Mouse (Mus musculus) large intestine, adult 2 months (tissue): ENCODE results near the gene Gm42688. TPM values are rescaled to one million over a fixed set of nuclear protein-coding genes. Genes with fewer than 3 reads are reported as not detected.
"Not testable (repeated sequence)": the region's sequence is repeated elsewhere in the genome, so short reads cannot be mapped to it uniquely, and the experiment has no call there.

Experiments
- DNase-seq: peaks from one replicate; pipeline ENCODE4 v3.0.0-alpha.2; 2012; ENCODE audit warnings: low read depth, low spot score
- WGBS: fragments of 180-500 bp; shearing (Covaris S2); methylation state at CpG from one replicate; pipeline ENCODE4 v1.1.7; 2018; 5-methylcytosine and 5-hydroxymethylcytosine counted together
- polyA plus RNA-seq: library from polyadenylated mRNA; depleted of rRNA; stranded (reverse); fragments of >200 nt; gene quantifications from 2 replicates; pipeline ENCODE4 v1.2.3, GENCODE M21; 2012

The Gm42688 gene
- polyA plus RNA-seq, 1 experiment, result 3.7 TPM

DNA sequence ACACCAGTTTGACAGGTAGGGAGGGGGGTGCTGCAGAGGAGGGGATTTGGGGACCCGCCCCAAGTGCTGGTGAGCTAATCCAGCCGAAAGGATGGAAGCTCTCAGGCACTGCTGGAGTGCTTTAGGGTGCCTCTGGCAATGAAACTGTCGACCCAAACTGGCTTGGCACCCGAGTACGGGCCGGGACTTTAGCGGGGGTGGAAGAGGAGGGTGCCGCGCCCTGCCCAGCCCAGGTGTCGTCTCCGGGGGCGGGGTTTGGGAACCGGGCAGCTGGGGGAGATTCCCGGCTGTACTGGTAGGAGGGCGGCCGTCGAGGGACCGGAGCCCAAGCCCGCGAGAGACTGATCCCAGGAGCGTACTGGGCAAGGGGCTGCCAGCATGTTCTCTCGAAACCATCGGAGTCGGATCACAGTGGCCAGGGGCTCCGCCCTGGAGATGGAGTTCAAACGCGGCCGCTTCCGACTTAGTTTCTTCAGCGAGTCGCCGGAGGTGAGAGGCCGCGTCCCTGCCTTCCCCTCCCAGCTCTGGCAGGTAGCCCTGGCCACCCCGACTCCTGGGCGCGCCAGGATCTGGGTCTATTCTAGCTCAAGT, 34.2 kb downstream of the Gm42688 start:
- 4% methylated on average over 37 of the region's 37 CpGs for WGBS
- DNase-seq, result no peak

DNA sequence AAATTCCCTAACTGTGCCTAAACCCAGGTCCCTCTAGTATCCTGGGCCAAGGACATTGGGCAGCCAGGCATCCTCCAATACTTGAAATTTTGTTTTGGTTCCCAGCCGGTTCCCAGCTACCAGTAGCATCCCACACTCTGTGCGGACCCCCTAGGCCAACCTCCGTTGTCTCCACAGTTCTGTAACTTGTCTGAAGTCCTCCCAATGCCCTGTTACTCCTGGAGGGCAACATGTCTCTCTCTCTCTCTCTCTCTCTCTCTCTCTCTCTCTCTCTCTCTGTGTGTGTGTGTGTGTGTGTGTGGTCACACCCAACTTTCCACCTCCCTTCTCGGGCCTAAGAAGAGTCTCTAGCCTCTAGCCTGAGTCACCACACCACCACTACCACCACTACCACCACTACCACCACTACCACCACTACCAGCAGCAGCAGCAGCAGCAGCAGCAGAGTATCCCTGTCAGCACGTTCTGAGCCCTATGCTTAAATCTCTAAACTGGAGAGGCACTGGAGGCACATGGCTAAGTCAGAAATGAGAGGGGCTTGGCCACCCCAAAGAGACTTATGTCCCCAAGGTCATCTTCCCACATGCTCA, 35.0 kb downstream of the Gm42688 start:
- 13% methylated on average over 5 of the region's 5 CpGs for WGBS
- no peak for DNase-seq

DNA sequence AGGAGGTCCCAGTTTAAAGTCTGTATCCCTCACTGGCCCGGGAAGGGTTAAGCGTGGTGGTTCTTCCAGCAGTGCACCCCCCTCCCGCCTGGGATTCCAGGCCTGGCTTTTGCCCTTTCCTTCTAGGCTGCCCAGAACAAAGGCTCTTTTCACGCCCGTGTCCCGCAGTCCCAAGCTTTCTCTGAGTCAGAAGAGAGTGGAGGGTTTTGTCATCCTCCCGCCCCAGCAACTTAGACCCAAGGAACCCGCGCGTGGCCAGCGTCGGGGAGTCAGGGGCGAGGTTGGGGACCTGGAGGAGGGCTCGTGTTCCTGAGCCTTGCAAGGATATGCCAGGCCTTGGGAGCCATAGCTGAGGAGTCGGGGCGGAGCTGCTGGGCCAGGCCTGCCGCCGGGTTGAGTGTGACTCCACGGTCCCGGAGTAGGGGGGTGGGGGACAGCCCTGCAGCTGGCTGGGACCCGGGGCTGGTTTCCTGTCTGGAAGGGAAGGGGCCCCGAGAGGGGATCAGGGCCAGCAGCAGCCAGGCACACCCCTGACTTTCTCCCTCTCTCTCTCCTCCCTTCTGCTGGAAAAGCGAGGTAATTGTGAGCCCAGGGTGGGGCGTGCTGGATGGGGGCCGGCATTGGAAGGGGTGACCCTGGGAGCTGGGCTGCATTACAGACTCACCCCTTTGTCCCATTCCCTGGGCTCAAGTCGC, 35.6 kb downstream of the Gm42688 start:
- WGBS, result 2% methylated on average over 26 of the region's 26 CpGs
- no peak for DNase-seq

DNA sequence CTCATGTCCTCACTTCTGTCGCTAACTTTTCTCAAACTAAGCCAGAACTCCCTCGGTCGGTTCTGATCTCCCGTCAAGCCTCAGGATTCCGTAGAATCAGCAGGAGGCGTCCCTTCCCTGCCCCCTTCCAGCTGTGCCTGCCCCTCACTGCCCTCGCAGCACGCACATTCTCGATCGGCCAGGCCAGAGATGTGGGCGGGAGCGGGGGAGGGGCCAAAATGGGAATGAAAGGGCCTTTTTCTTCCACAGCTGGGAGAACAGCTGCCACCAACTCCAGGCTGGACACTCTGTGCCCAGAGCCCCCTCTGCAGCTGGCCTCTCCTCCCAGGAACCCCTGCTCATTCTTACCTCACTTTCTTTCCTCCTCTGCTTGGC, 36.1 kb downstream of the Gm42688 start:
- WGBS, result under 1% methylated on average over 12 of the region's 12 CpGs
- no peak for DNase-seq

DNA sequence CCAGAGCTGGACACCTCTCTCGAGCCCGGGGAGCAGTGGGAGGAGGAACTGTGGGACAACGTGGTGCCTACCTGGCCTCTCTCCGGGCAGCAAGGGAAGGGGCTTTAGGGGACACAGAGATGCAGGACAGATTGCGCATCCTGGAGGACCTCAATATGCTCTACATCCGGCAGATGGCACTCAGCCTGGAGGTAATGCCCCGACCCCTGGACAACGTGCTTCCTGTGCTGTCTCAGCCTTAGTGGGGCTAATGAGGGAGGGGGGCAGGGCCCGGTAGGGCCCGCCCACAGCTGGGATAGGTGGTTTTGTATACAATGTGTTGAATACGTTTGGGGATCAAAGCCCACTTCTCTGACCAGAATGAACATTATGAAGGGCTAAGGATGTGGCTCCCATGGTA, 36.6 kb downstream of the Gm42688 start:
- no peak for DNase-seq
- 9% methylated on average over 11 of the region's 11 CpGs for WGBS

DNA sequence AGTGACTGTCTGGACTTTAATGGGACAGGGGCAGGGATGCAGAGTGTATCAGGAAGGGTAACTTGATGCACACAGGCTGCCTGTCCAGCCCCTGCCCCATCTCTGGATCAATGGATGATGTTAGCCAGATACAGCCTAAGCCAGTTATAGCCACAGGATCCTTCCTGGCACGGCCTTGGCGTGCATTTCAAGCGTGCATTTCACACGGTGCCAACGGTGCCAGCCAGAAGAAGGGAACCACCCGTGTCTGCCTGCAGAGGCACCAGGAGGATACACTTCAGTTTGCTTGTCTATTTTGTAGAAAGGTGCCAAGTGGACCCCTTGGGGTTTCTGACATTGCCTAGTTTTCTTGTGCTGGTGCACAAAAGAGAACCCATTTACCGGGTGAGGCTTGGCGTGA, 38.6 kb downstream of the Gm42688 start:
- DNase-seq, result no peak
- WGBS, result 87% methylated on average over 8 of the region's 8 CpGs

DNA sequence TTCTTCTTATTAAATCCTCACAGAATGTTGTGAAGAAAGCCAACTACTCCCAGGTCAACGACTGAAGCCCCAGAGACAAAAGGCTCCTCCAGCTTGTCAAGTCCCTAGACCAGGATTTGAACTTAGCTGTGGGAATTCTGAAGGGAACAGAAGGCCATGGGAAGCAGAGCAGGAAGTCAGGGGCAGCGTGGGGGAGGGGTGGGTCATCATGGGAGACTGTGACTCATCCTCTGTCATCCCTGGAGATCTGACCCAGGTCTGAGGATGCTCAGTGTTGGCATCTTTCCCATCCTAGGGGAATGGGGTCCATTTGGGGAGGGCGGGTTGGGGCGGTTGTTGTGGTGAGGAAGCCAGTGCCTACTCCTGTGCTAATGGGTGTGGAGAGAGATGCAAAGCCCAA, 40.2 kb downstream of the Gm42688 start:
- DNase-seq, result no peak
- WGBS, result 70% methylated on average over 4 of the region's 4 CpGs

DNA sequence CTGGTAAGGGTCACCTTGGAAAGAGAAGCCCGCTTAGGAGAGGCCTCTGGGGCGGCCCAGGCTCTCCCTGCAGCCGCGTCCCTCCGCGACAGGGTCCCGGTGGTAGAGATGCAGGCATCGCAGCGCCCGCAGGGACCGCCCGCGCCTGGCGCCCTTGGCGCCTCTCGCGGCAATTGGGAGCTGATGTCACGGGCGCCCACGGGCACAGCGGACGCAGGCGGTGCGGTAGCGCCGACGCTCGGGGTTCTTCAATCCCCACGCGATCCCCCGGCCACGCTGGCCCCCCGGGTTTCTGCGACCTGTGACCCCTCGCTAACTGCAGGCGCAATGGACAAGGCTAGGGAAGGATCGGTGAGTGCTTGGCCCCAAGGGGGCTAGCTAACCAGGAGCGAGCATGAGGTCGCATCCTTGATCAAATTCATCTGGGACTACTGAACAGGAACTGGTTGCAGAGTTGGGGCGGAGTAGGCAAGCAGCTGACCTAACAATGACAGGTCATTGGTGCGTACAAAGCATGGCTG, 40.9 kb downstream of the Gm42688 start:
- 58% methylated on average over 41 of the region's 41 CpGs for WGBS
- DNase-seq, result no peak

DNA sequence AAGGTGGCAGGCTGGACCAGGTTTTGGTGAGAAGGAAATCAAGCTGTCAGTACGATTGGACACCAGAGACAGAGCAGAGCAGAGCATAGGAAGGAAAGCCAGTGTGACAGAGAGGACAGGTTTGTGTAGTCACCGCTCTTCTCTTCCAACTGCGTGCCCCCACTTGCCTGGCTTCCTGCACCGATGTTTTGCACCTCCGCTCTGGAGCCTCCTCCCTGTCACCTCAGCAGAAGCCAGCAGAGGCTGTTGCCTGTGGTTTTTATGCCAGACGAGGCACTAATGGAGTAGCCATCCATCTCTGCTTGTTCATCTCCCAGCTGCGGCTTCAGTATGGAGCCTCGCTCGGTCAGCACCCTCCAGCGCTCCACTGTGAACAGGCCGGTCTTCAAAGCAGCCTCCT, 41.5 kb downstream of the Gm42688 start:
- no peak for DNase-seq
- 89% methylated on average over 11 of the region's 11 CpGs for WGBS

DNA sequence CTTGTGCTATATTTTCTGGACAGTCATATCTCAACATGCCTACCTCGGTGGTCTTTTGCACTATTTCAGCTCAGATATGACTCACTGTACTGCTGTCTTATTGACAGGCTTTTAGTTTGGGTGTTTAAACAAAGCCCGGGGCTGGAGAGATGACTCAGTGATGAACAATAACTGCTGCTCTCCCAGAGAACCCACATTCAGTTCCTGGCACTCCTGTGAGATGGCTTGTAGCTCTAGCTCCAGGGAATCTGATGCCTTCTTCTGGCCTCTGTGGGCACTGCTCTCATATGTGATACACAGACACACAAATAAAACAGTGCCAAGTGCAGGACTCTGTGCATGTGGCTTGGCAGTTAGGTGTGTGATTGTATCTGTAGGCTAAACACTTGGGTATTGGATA, 43.8 kb downstream of the Gm42688 start:
- 37% methylated on average over 2 of the region's 2 CpGs for WGBS

DNA sequence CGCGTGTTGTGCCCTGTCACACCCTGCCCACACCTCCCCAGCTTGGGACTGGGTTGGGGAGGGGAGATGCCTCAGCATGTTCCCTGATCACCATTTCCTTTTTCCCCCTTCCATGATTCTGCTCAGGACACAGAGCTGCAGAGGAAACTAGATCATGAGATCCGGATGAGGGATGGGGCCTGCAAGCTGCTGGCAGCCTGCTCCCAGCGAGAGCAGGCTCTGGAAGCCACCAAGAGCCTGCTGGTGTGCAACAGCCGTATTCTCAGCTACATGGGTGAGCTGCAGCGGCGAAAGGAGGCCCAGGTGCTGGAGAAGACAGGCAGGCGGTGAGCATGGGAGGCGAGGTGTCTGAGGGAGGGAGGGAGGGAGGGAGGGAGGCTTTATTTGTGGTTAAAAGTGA, 44.4 kb downstream of the Gm42688 start:
- WGBS, result 80% methylated on average over 9 of the region's 9 CpGs
- no peak for DNase-seq

More for the DNA sequence above, 43.8 kb downstream of the Gm42688 start:
- no peak for DNase-seq

DNA sequence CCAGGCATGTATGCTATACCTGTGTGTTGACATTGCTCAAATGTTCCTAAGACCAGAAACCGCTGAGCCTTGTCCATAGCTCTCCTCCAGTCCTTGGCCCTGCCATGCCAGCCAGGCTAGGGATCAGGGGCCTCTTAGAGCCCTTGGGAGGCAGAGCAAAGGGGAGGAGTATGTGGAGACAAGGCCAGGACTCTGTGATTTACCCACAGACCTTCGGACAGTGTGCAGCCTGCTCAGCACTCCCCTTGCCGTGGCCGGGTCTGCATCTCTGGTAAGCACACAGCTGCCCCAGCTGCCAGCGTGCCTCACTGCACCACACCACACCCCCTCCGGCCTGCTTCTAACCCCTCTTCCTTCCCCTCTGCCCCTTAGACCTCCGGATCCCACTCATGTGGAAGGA, 45.9 kb downstream of the Gm42688 start:
- DNase-seq, result no peak
- WGBS, result 64% methylated on average over 7 of the region's 7 CpGs

DNA sequence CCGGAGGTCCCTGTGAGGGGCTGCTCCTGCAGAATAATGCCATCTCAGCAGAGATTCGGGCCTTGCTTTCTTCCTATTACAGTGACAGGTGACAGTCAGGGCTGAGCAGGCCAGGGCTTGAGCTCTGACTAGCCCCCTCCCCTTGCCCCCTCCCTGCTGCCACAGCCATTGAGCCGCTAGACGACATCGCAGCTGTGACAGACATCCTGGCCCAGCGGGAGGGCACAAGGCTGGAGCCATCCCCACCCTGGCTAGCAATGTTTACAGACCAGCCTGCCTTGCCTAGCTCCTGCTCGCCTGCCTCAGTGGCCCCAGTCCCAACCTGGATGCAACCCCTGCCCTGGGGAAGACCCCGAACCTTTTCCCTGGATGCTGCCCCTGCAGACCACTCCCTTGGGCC, 50.3 kb downstream of the Gm42688 start:
- WGBS, result 71% methylated on average over 8 of the region's 8 CpGs
- DNase-seq, result no peak

DNA sequence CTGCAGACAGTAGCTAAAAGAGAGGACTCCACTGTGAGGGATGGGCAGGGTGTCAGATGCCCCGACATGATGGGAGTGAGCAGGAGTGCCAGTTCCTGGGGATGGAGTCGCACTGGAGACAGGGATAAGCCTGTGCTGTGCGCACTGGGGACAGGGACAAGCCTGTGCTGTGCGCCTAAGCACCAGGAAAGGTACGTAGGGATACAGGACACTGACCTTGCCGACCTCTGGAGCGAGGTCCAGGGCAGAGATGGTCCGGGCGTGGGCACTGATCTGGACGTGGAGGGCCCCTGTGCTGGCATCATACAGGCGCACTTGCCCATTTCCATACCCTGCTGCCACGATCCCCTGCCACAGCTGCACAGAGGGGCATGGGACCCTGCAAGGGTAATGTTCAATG, 51.6 kb downstream of the Gm42688 start:
- WGBS, result 78% methylated on average over 12 of the region's 12 CpGs
- no peak for DNase-seq

DNA sequence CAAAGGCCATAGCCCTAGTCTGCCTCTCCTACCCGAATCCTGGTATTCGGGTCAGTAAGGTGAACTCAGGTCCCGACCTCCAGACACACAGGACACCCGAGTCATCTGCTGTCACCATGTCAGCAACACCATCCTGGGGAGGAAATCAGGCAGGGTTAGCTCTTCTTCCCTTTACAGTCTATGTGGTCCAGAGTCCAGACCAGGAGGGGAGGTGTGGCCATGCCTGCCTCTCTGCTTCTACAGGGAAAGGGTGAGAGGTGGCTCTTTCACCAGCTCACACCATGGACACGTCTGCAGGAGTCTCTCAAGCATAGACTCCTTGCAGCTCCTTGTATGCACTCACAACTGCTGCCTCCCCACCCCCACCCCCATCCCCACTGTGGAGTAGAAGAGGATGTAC, 52.1 kb downstream of the Gm42688 start:
- DNase-seq, result no peak
- WGBS, result 47% methylated on average over 5 of the region's 5 CpGs

DNA sequence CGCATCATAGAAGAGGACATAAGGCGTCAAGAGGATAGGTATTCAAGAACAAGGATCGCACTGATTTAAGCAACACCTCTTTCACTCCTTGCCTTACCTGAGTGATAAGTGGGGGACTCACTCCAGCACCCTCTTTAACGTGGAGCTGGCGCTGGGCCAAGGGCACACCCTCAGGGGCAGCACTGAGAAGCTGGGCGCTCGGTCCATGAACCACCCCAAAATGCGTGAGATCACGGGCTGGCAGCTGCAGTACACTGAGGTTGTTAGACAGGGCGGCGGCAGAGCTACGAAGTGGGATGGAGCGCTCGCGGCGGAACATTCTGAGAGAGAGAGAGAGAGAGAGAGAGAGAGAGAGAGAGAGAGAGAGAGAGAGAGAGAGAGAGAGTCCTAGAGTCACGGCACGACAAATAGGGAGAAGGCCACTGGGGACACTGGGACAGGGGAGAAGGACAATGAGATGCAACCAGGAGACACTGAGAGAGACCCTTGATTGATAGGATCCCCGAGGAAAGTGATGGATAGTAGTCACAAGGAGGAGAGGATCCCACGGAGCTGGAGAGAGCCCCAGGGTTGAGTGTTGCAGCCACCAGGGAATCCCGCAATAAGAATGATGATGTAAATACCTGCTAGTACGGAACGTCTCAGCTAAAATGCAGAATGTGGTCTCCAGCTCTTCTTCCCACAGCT, 54.3 kb downstream of the Gm42688 start:
- DNase-seq, result no peak
- 8% methylated on average over 23 of the region's 23 CpGs for WGBS

DNA sequence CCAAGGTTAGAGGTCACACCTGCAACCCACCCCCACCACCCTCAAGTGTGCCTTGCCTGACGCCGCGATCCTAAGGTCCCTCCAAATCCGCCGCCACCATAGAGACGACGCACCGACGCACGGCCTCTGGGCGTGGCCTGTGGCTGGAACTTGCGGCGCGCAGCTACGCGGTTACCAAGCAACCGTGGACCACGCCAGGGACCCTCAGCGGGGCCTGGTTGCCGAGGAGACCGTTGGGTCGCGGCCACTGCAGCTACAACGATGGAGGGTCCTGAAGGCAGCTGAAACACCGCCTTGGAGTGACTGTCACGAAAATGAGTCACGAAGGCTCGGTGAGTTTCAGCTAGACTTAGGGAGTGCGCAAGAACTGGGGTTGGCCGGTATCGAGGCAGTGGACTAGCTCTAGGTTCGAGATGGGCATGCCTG, 54.9 kb downstream of the Gm42688 start, which contains the start of the genes Wdr54 and 1700003E16Rik:
Gene Wdr54 (minus strand): TSS at position 139 of the 426 bp plus-strand sequence.
Gene 1700003E16Rik (plus strand): TSS at position 146 of the 426 bp plus-strand sequence.
- no peak for DNase-seq
- WGBS, result 2% methylated on average over 32 of the region's 32 CpGs

DNA sequence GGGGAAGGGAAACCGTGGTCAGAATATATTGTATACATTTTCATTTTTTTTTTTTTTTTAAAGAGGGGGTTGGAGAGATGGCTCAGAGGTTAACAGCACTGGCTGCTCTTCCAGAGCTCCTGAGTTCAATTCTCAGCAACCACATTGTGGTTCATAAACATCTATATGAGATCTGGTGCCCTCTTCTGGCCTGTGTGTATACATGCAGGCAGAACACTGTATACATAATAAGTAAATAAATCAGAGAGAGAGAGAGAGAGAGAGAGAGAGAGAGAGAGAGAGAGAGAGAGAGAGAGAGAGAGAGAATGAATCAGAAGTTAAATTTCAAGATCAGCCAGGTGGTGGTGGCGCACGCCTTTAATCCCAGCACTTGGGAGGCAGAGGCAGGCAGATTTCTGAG, 58.0 kb downstream of the Gm42688 start:
- 14% methylated on average over 3 of the region's 3 CpGs for WGBS
- DNase-seq, result not testable (repeated sequence)
